Mouse (Mus musculus) liver, postnatal 0 days (tissue): ENCODE data around the gene Syt9.

Experiments
- CTCF ChIP-seq: sonication (generic); IDR thresholded peaks from 2 replicates; pipeline ENCODE4 v1.5.1; 2016; ENCODE audit warnings: antibody characterized with exemption, low read depth
- EP300 ChIP-seq: IDR thresholded peaks from 2 replicates; pipeline ENCODE4 v1.6.1; 2016; ENCODE audit warnings: antibody characterized with exemption, low read depth, mild to moderate bottlenecking

DNA sequence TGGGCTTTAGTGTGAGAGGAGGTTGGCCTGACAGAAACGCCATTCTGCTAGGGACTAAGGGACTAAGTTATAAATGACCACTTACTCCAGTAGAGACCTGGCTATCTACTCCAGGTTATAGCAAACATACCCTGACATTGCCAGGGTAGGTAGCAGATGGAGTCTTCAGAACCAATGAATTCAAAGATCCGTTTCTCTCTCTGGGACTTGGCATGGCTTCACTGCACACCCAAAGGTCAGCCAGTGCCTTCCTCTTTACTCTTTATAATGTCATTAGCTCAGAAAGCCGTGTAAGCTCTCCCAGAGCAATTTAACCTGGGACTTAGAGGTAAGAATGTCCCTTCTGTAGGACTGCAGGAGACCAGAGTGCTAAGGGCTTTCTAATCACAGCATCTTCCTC lies 139.2 kb downstream of the Syt9 start:
- no peak for TF ChIP-seq CTCF
- no peak for TF ChIP-seq EP300
